Mouse (Mus musculus) midbrain, embryonic 13.5 days (tissue): ENCODE measurements around the gene Carns1. TPM values are rescaled to one million over a fixed set of nuclear protein-coding genes. Genes with fewer than 3 reads are reported as not detected.

Experiments used
- ATAC-seq: fragments of 200-750 bp; cut with Nextera tagmentation; 2 replicates; pipeline ENCODE4 v1.8.0; 2017; ENCODE audit warnings: mild to moderate bottlenecking, moderate TSS enrichment, moderate library complexity
- H3K27ac ChIP-seq: fragments of 300-500 bp; sonication (generic); 2 replicates; pipeline ENCODE4 v1.5.1; 2015; ENCODE audit warnings: inconsistent platforms, mild to moderate bottlenecking, moderate library complexity
- H3K27me3 ChIP-seq: fragments of 300-500 bp; sonication (generic); 2 replicates; pipeline ENCODE4 v1.6.1; 2015; ENCODE audit warnings: mild to moderate bottlenecking, inconsistent platforms
- H3K36me3 ChIP-seq: fragments of 300-500 bp; sonication (generic); 2 replicates; pipeline ENCODE4 v1.6.1; 2015; ENCODE audit warnings: mild to moderate bottlenecking, inconsistent platforms
- H3K4me1 ChIP-seq: fragments of 300-500 bp; sonication (generic); replicated peaks from 2 replicates; pipeline ENCODE4 v1.6.1; 2015; ENCODE audit warnings: inconsistent platforms
- H3K4me2 ChIP-seq: fragments of 300-500 bp; sonication (generic); replicated peaks from 2 replicates; pipeline ENCODE4 v1.6.1; 2015; ENCODE audit warnings: moderate library complexity, mild to moderate bottlenecking, inconsistent platforms
- H3K4me3 ChIP-seq: fragments of 300-500 bp; sonication (generic); replicated peaks from 2 replicates; pipeline ENCODE4 v1.5.1; 2015; ENCODE audit warnings: mild to moderate bottlenecking, inconsistent platforms
- H3K9ac ChIP-seq: fragments of 300-500 bp; sonication (generic); replicated peaks from 2 replicates; pipeline ENCODE4 v1.6.1; 2015; ENCODE audit warnings: mild to moderate bottlenecking, inconsistent platforms
- H3K9me3 ChIP-seq: fragments of 300-500 bp; sonication (generic); 2 replicates; pipeline ENCODE4 v1.6.1; 2016; ENCODE audit warnings: mild to moderate bottlenecking, inconsistent platforms
- WGBS: fragments of 180-500 bp; shearing (Covaris S2); methylation state at CpG from one replicate; pipeline ENCODE4 v1.1.7; 2015; 5-methylcytosine and 5-hydroxymethylcytosine counted together
- polyA plus RNA-seq: library from polyadenylated mRNA; unstranded; fragments of >200 nt; fragmentation: Nextera tagmentation; extraction: Ambion mirVana; gene quantifications from 2 replicates; pipeline ENCODE4 v1.2.1, GENCODE M21; 2015

Gene Carns1
- polyA plus RNA-seq = 4.2 and 4.8 TPM in 2 replicates

DNA sequence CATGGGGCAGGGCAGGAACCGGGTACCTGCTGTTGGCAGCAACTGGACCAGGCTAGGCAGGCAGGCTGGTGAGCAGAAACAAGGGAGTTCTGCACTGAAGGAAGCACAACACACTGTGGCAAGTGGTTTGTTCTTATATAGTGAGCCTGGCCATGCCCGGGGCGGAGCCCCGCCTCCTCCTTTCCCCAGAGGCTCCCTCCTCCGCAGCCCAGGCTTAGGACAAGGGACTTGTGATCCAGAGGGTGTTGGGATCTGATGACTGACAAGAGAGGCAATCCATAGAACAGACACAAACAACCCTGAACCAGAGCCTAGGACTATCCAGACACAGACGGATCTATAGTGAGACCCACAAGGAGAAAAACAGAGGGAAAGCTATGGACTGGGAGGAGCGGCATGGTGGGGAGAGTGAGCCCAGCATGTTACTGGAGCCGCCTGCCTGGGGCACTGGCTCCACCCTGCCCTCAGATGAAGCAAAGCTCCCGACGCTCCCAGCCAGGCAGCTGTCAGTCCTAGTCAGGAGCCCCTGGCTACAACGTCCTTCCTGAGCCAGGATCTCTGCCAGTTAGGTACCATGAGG is at the start of gene Carns1:
Carns1 (minus strand) TSS at position 112 of the 580 bp plus-strand sequence.
- Histone ChIP-seq H3K36me3 (no peaks in the 10 kb centered on the region), H3K4me3 (no peak within 1 kb of the TSS), H3K27ac (no peak within 1 kb of the TSS), H3K4me2 (peak within 1 kb of the TSS; percentile 40), H3K9ac (peak within 1 kb of the TSS; percentile 24), H3K27me3 (0 out of 2 replicates have a peak, but pooled peaks cover 3% of the 10 kb centered on the region), H3K4me1 (peaks cover 10% of the 10 kb centered on the region), H3K9me3 (no peaks in the 10 kb centered on the region)
- ATAC-seq = peak; percentile 75
- 2% methylated on average over 11 of the region's 11 CpGs for WGBS

DNA sequence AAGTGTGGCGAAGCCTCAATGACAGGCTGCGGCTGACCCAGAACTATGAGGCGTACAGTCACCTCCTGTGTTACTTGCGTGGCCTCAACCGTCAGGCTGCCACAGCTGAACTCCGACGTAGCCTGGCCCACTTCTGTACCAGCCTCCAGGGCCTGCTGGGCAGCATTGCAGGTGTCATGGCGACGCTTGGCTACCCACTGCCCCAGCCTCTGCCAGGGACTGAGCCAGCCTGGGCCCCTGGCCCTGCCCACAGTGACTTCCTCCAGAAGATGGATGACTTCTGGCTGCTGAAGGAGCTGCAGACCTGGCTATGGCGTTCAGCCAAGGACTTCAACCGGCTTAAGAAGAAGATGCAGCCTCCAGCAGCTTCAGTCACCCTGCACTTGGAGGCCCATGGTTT is 46.9 kb upstream of the Carns1 start:
- H3K4me2 ChIP-seq = no peak overlapping the region
- H3K27me3 ChIP-seq = peaks cover 34% of the 10 kb centered on the region
- 87% methylated on average over 11 of the region's 11 CpGs for WGBS
- no peak for ATAC-seq
- H3K36me3 ChIP-seq = no peaks in the 10 kb centered on the region
- no peaks in the 10 kb centered on the region for H3K9me3 ChIP-seq
- 0 out of 2 replicates have a peak, but pooled peaks cover 2% of the 10 kb centered on the region for H3K4me1 ChIP-seq
- H3K4me3 ChIP-seq = no peak overlapping the region
- no peak overlapping the region for H3K27ac ChIP-seq
- no peak overlapping the region for H3K9ac ChIP-seq

DNA sequence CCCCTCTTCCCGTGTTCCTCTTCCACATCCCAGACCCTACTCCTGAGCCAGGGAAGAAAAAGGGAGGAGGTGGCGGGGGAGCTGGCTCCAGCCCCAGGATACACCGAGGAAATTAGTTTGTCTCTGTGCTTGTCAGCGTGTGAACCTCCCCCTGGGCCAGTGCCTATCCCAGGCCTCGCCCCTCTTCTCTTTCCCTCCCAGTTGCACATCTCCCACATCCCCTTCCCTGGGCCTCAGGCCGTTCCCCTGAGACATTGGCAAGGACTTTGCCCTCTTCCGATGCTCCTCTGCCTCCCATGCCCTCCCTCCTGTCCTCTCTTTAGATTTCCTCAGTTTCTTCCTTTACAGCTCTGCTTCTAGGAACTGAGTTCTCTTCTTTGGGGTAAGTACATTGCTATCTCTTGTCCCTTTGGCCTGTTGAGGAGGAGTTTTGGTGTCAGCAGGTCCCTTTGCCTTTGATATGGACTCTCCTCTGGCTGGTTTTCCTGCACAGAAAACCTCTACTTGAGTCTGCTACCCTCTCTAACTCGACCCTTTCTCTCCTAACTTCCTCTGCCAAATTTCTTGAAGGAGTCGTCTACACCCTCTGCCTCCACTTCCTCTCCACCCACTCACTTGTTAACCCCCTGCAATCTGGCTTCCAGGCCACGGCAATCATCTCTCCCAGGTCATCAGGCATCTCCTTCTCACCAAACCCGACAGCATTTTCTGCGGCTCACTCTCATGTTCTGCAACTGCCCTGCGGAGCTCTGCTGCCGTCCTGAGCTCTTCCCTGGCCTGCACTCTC is 45.9 kb upstream of the Carns1 start:
- Histone ChIP-seq H3K27me3 (peaks cover 42% of the 10 kb centered on the region), H3K36me3 (no peaks in the 10 kb centered on the region), H3K4me1 (peaks cover 9% of the 10 kb centered on the region; the same call in 1 of the 2 replicates), H3K4me2 (no peak overlapping the region), H3K9me3 (no peaks in the 10 kb centered on the region), H3K9ac (no peak overlapping the region), H3K27ac (no peak overlapping the region), H3K4me3 (no peak overlapping the region)
- 50% methylated on average over 14 of the region's 14 CpGs for WGBS
- no peak for ATAC-seq

DNA sequence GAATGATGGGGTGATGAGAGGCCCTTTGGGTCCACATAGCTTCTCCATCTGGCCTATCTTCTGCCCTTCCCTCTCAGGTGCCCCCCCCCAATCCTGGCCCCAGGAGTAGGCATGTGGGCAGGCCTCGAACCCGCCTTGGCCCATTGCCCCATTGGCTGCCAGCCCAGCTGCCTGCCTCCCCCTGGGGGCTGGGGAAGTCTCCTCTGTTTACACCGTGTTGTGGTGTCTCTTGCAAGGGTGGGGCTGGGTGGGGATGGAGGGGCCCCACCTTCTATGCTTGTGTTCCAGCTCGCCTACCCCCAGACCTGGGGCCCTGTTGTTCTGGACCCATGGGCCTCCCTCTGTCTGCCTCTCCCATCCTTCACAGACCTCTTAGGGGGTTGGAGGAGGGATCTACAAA is 45.1 kb upstream of the Carns1 start:
- H3K4me2 ChIP-seq = no peak overlapping the region
- no peaks in the 10 kb centered on the region for H3K36me3 ChIP-seq
- ATAC-seq = peak; percentile 51; the same call in 1 of the 2 replicates
- no peaks in the 10 kb centered on the region for H3K9me3 ChIP-seq
- H3K27me3 ChIP-seq = peaks cover 46% of the 10 kb centered on the region
- H3K4me1 ChIP-seq = peaks cover 13% of the 10 kb centered on the region
- no peak overlapping the region for H3K4me3 ChIP-seq
- no peak overlapping the region for H3K27ac ChIP-seq
- peak overlapping the region; percentile 44; the same call in 1 of the 2 replicates for H3K9ac ChIP-seq
- 43% methylated on average over 4 of the region's 4 CpGs for WGBS

DNA sequence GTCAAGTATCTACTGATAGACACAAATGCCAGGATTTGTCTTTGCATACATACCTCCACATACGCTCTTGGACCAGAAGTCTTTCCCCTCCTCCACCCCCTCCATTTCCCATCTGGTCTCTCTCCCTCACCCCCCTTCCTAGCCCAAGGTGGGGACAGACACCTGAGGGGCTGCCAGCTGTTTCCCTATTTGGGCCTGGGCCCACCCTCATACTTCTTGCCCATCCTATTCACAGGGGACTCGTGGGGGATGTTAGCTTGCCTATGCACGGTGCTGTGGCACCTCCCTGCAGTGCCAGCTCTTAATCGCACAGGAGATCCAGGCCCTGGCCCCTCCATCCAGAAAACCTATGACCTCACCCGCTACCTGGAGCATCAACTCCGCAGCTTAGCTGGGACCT is 44.7 kb upstream of the Carns1 start:
- ATAC-seq = no peak
- Histone ChIP-seq H3K9ac (peak overlapping the region; percentile 44; the same call in 1 of the 2 replicates), H3K4me1 (peaks cover 18% of the 10 kb centered on the region), H3K36me3 (no peaks in the 10 kb centered on the region), H3K9me3 (no peaks in the 10 kb centered on the region), H3K27me3 (peaks cover 51% of the 10 kb centered on the region), H3K4me3 (no peak overlapping the region), H3K4me2 (no peak overlapping the region), H3K27ac (no peak overlapping the region)
- WGBS = 81% methylated on average over 6 of the region's 6 CpGs

DNA sequence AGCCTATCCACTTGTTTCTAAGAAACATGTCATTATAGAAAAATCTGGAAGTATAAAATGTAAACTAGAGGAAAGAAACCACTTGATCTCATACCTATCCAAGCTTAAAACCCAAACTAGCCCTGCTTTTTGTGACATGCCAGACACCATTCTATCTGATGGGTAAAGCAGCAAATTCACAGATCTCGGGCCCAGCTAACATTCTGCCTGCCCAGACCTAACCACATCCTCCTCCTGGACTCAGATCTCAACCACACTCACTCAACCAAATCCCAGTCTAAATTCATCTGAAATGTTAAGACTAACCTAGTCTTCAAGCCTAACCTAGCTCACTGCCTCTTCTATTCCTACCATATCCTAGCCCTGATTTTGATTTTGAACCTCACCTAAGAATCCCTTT is 43.5 kb upstream of the Carns1 start:
- ATAC-seq = no peak
- Histone ChIP-seq H3K4me2 (no peak overlapping the region), H3K4me3 (no peak overlapping the region), H3K27ac (no peak overlapping the region), H3K27me3 (peaks cover 62% of the 10 kb centered on the region), H3K9ac (no peak overlapping the region), H3K4me1 (peaks cover 30% of the 10 kb centered on the region), H3K9me3 (no peaks in the 10 kb centered on the region), H3K36me3 (no peaks in the 10 kb centered on the region)
- 74% methylated on average over 1 of the region's 1 CpGs for WGBS

DNA sequence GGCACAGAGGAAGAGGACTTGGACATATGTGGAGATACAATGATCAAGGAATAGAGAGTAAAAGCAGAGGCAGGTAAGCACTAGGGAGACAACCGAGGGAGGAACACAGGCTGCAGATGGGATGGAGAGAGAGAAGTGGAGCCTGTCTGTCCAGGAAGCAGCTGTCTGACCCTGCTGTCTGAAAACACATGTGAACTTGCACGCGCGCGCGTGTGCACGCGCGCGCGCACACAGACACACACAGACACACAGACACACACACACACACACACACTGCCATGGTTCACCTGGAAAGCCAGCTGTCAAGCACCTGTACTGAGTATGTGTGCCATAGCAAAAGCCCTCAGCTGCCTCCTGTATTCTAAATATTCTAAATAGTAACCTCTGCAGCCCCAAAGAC is 43.0 kb upstream of the Carns1 start:
- Histone ChIP-seq H3K4me2 (no peak overlapping the region), H3K36me3 (no peaks in the 10 kb centered on the region), H3K9ac (no peak overlapping the region), H3K9me3 (no peaks in the 10 kb centered on the region), H3K4me3 (no peak overlapping the region), H3K27ac (no peak overlapping the region), H3K4me1 (peaks cover 35% of the 10 kb centered on the region), H3K27me3 (peaks cover 67% of the 10 kb centered on the region)
- WGBS = 88% methylated on average over 11 of the region's 11 CpGs
- no peak for ATAC-seq

DNA sequence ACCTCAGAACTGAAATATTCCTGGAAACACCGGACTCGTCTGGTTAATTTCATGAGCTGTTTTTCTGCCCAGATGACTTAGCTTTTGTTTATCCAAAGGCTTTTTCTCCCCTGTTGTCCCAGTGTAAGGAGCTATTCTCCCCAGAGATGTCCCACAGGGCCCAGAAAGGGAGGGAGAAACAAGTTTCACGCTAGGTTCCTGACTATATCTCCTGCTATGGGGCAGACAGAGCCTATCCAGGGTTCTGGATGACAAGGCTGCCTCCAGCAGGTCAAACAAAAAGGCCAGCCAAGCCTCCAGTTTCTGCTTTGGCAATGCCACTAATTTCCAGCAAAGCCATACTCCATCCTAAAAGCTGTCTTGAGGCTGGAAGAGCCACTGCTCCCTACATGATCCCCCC is 42.6 kb upstream of the Carns1 start:
- WGBS = 44% methylated on average over 3 of the region's 3 CpGs
- Histone ChIP-seq H3K4me2 (no peak overlapping the region), H3K9ac (no peak overlapping the region), H3K36me3 (no peaks in the 10 kb centered on the region), H3K9me3 (no peaks in the 10 kb centered on the region), H3K27me3 (peaks cover 72% of the 10 kb centered on the region), H3K4me1 (peaks cover 39% of the 10 kb centered on the region), H3K27ac (no peak overlapping the region), H3K4me3 (no peak overlapping the region)
- ATAC-seq = no peak

DNA sequence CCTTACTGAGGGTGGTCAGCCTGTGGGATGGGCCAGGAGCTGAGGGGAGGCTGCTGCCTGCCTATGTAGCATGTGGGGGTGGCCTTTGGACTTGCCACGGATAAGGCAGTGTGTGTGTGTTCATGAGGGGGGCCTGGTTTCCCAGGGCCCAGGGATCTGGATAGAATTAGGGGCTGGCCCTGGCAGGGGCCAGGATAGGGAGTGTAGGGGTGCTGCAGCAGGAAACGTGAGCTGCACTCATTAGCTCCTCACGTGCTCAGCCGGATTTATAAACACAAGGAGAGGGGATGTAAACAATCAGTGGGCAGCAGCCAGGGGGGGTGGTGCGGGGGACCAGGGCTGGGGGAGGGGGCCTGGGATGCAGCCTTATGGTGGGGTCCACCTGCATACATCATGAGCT is 41.9 kb upstream of the Carns1 start:
- H3K27me3 ChIP-seq = peaks cover 78% of the 10 kb centered on the region
- H3K9ac ChIP-seq = no peak overlapping the region
- no peaks in the 10 kb centered on the region for H3K9me3 ChIP-seq
- no peak overlapping the region for H3K27ac ChIP-seq
- no peaks in the 10 kb centered on the region for H3K36me3 ChIP-seq
- no peak overlapping the region for H3K4me2 ChIP-seq
- ATAC-seq = no peak
- H3K4me1 ChIP-seq = peaks cover 44% of the 10 kb centered on the region
- no peak overlapping the region for H3K4me3 ChIP-seq
- 15% methylated on average over 5 of the region's 5 CpGs for WGBS

DNA sequence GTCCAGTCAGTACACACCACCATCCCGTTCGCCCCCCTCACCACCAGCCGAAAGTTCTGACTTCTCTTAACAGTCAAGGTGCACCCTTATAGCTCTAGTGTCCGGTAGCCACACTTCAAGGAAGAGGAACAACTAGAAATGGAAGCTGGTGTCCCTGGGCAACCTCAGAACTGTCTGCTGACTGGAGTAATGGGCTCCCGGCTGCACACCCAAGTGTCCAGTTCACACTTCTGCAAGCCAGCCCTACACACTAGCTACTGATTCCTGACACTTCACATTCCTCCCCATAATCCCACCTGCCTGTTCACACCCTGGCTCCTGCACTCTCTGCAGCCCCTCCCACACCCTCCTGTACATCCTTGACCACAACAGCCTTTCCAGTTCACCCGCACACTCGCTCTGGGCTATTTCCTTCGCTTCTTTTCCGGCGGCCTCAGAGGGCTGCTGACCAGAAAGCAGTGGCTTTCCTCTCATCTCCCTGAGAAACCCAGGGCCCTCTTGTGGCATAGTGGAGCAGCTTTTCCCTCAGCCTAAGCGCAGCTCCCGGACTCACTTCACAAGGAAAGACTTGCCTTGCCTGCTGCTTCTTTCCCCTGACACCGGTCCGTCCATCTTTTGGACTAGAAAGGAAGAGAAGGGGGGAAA is 40.9 kb upstream of the Carns1 start:
- ATAC-seq = no peak
- Histone ChIP-seq H3K36me3 (no peaks in the 10 kb centered on the region), H3K9me3 (no peaks in the 10 kb centered on the region), H3K27me3 (peaks cover 80% of the 10 kb centered on the region), H3K4me3 (no peak overlapping the region; the same call in 1 of the 2 replicates), H3K9ac (no peak overlapping the region; the same call in 1 of the 2 replicates), H3K27ac (no peak overlapping the region), H3K4me1 (peaks cover 44% of the 10 kb centered on the region), H3K4me2 (peak overlapping the region; percentile 28)
- WGBS = 21% methylated on average over 14 of the region's 14 CpGs

DNA sequence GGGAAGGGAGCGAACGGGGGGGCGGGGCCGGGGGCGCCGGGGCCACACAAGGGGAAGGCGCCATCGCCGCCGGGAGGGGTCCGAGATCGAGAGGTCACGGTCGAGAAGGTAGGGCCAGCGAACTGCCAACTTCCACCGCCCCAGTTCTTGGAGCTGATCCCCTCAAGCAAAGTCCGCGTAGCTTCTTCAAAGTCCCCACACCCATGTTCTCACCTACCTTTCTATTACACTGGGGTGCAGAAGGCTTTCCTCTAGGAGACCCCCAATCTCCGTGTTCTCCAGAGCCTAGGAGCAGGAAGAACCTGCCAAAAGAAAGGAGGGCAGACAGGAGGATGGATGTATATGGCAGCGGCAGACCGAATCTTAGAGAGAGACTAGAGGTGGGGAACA is 40.2 kb upstream of the Carns1 start:
- H3K27me3 ChIP-seq = peaks cover 84% of the 10 kb centered on the region
- H3K9me3 ChIP-seq = no peaks in the 10 kb centered on the region
- 14% methylated on average over 10 of the region's 21 CpGs for WGBS
- H3K4me1 ChIP-seq = peaks cover 44% of the 10 kb centered on the region
- H3K4me2 ChIP-seq = peak overlapping the region; percentile 96
- peak overlapping the region; percentile 56 for H3K4me3 ChIP-seq
- ATAC-seq = no peak
- H3K36me3 ChIP-seq = no peaks in the 10 kb centered on the region
- H3K27ac ChIP-seq = no peak overlapping the region
- peak overlapping the region; percentile 73 for H3K9ac ChIP-seq
